Mouse (Mus musculus) urinary bladder, adult 18-20 months (tissue): ENCODE results near the gene Mdp1.

Experiments
- DNase-seq, 2 experiments: peaks; one replicate each; pipeline ENCODE4 v3.0.0; 2022; ENCODE audit warnings: low spot score in 2 of 2, mixed read lengths in 2 of 2

The Mdp1 gene

DNA sequence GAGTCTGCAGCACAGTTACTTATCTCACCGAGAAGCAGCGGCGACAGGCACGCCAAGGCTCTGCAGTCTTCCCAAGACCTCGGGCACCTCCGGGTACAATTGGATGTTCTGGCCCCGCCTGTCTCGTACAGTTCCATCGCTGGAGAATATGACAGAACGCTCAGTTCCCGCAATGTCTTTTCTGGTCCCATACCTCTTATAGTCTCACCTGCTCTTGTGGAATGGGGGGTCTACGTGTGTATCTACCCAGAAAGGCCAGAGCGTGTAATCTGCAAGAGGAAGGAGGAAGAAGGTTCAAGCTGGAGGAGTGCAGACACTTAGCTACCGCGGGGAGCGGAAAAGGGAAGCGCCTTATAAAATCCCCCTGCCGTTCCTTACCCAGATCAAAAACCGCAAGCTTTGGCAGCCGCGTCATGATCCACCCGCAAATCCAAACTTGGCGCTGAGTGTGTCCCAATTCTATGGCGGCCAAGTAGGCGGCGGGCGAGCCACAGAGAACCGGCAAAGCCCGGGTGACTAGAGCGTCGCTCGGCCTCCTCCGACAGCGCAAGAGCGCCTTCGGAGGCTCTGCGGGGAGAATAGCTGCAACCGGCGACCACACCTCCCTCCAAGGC, at the start of gene Mdp1:
TSS of gene Mdp1 (minus strand) at position 549 of the 614 bp plus-strand sequence.
- DNase-seq: peak; percentile 64 to 69

DNA sequence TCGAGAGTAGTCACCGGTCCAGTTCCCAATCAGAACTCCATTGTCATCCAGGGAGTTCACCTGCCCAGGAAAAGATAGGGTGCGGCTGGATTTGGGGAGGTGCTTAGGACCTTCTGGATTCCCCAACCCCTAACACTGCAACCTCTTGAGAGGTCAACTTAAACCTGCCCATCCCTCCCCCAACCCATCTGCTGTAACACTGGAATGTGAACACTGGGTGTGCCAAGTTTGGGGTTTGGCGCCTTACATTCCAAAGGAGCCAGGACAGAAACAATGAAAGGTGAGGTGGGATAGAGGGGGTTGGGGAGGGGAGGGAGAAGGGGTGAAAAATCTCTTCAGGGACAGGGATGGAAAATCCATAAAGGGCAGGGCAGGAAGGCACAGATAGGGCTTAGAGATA, 49.2 kb upstream of the Mdp1 start:
- no peak for DNase-seq

DNA sequence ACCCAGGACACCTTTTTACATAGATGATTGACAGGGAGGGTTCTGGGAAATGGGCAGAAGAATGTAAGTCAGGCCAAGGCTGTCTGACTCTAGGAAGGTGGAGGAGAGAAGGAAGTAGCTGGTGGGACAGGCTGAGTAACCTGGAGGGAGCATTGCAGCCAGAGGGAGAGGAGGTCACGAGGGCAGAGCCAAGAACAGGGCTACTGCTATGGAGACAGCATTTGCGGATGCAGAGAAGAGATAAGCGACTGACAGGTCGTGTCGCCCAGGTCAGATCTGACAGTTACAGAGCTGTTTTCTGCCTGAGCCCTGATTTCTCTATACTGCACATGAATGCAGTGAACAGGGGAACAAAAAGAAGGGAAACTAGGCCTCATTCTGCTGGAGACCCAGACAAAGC, 47.1 kb upstream of the Mdp1 start:
- no peak for DNase-seq

GRCm38 (mm10) chr14:55706051-55706600, 45.8 kb upstream of the Mdp1 start:
- DNase-seq: no peak

- DNase-seq: no peak
Measured at GRCm38 (mm10) chr14:55702761-55703160, 42.5 kb upstream of the Mdp1 start.

- DNase-seq: no peak
Measured at GRCm38 (mm10) chr14:55701131-55701530, 40.8 kb upstream of the Mdp1 start.

DNA sequence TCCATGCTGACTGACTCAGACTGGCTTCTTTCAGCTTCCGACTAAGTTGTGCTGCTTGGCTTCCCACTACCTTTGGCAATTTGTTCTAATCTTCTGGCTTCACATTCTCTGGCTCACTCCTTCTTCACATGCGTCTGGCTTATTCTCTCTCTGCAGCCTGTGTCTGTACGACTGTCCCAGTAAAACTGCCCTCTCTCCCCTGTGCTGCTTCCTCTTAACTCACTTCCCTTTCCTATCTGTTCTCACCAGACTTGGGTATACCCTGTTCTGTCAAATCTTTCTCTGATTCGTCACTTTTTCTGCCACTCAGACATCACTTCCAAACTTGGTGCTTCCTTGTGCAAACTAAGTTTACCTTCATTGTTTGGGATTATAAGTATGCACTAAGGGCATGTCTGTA, 36.9 kb upstream of the Mdp1 start:
- DNase-seq: no peak

- no peak for DNase-seq
Measured at GRCm38 (mm10) chr14:55689433-55689832, 29.1 kb upstream of the Mdp1 start.

GRCm38 (mm10) chr14:55682118-55682493, 21.8 kb upstream of the Mdp1 start:
- DNase-seq: no peak

DNA sequence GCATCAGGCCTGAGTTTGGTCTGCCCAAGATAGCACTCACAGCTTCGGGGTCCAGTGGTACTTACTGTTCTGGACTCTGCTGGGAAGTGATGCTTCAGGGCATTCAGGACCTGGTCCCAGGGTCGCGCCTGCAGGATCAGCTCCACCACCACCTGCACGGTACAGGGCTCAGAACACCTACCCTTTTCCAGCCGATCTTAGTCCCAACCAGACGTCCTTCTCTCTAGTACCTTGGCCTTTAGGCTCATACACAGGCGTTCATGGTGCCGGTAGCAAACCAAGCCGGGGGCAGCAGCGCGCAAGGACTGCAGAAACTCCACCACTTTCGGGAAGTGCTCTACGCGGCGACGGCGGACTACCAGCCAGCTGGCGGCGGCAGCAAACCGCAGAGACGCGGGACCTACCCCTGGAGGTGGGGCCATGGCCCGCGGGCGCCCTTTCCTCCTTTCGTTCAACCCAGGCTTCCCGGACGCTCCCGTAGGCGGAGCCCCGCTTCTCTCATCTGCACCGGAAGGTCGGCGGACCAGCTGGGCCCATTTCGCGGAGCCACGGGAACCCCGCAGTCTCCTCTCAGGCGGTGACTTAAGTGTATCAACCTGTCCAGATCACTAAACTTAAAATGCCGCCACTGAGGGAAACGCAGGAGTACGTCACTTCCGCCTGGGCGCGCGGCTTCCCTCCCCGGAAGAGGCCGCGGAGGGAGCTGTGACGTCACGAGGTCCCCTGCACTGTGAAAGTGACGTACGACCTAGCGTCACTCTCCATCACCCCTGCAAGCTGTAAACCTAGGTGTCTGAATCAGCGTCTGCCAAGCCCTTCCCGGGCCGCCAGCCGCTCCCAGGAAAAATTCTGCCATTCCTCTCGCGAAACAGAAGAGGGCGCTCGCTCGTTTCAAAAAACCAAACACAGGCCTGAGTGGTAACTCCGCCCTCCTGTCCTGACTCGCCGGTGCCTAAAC, 21.1 kb upstream of the Mdp1 start, which contains the start of gene Tinf2:
TSS of gene Tinf2 (minus strand) at position 661 of the 958 bp plus-strand sequence.
- peak; percentile 88 for DNase-seq

DNA sequence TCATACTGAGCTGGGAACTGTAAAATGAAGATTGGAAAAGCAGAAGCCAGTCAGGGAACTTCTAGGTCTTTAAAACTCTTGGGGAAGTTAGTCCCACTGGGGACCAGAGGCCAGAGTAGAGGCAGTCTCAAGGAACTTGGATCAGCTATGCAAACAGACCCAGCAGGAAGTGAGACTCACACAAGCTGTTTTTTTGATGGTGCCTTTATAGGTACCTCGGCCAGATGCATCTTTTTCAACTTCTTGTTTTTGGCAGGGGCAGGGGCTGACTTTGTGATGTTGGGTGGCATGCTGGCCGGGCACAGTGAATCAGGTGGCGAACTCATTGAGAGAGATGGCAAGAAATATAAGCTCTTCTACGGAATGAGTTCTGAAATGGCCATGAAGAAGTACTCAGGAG, 17.3 kb upstream of the Mdp1 start:
- no peak for DNase-seq

- no peak for DNase-seq
Measured at GRCm38 (mm10) chr14:55672741-55673060, 12.4 kb upstream of the Mdp1 start.

- DNase-seq: peak; percentile 90 to 97
Measured at GRCm38 (mm10) chr14:55671833-55672740, 11.8 kb upstream of the Mdp1 start, which contains the start of the genes Gmpr2 and Nedd8. Gene Gmpr2 (plus strand): TSS chr14:55671941. Gene Nedd8 (minus strand): TSS chr14:55672124.

- DNase-seq: no peak
Measured at GRCm38 (mm10) chr14:55671486-55671832, 11.2 kb upstream of the Mdp1 start.

GRCm38 (mm10) chr14:55660636-55661035, 328 bp upstream of the Mdp1 start:
- DNase-seq: no peak

- no peak for DNase-seq
Measured at GRCm38 (mm10) chr14:55658011-55658410, 2.3 kb downstream of the Mdp1 start.

DNA sequence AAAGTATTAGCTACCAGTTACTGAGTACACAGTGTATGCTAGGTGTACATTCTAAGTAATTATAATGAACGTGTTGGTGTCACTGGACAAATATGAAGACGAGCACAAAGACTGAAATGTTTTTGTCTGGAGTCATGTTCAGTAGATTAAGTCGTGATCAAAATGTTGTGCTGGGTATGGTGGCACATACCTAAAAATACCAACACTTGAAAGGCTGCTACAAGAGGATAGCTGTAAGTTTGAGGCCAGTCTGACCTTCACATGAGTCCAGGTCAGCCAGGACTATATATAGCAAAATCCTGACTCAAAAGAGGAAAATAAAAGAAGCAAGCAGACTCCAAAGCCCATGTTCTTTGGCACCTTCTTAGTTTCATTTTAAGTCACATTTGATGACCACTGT, 3.4 kb downstream of the Mdp1 start:
- DNase-seq: no peak

- no peak for DNase-seq
Measured at GRCm38 (mm10) chr14:55651528-55651927, 8.8 kb downstream of the Mdp1 start.

DNA sequence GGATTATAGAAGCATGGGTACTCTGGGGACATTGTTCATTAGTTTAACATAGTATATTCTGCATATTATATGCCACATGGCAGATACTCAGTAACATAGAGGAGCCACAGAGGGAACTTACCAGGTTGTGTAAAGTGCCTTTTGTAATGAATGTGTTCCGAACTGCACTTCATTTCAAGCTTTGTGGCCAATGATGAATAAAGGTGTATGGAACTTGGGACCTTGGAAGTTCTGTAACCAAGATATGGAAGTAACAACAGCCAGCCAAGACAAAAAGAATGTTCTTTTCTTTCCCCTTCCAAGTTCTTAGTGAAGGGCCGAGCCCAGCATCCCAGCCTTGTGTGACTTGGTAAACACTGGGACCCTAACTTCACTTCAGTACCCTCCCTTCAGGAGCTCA, 10.4 kb downstream of the Mdp1 start, which contains the start of gene Tssk4:
TSS of gene Tssk4 (plus strand) at position 301 of the 400 bp plus-strand sequence.
- no peak for DNase-seq

- DNase-seq: no peak
Measured at GRCm38 (mm10) chr14:55644261-55644888, 15.9 kb downstream of the Mdp1 start.
